Mouse (Mus musculus): ENCODE measurements around the gene Grip2. TPM values are rescaled to one million over a fixed set of nuclear protein-coding genes. Genes with fewer than 3 reads are reported as not detected.

The Grip2 gene
- total and polyA plus RNA-seq, 2 experiments from 2014 or later = 7.8 to 29.7 TPM

DNA sequence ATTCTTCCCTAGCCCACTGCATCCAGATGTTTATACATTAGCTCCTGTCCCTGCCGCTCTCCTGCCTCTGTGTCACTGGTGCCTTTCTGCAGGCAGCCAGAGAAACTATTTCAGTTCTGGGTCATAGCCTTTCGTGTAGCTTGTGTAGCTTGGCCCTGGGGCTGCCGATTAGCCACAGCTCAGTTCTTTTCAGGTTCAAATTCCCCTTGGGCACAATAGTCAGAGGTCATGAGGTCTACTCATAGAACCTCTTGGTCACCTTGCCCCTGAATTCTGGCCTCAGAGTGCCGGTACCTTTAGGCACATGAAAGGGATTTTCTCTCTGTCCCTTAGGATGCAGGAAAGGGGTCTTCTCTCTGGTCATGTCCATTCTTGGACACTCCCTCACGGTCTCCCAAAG is 80.3 kb downstream of the Grip2 start:
- TF ChIP-seq CTCF (IDR thresholded peaks at IDR 0.05) = no peak
- H3K27ac ChIP-seq (ENCODE audit: low read depth, low read length) = no peak overlapping the region
- peaks cover 78% of the 10 kb centered on the region for H3K36me3 ChIP-seq (ENCODE audit: insufficient read depth, low read length)
- no peak overlapping the region for H3K4me3 ChIP-seq (ENCODE audit: low read depth, low read length)
- H3K4me1 ChIP-seq (ENCODE audit: insufficient read depth, low read length) = no peaks in the 10 kb centered on the region
- H3K4me2 ChIP-seq (ENCODE audit: low read depth, low read length, poor library complexity, severe bottlenecking) = no peak overlapping the region
- ATAC-seq (ENCODE audit: low FRiP score) = no peak
- DNase-seq (ENCODE audit: low spot score) = no peak
- H3K27me3 ChIP-seq (ENCODE audit: insufficient read depth, low read length) = no peaks in the 10 kb centered on the region
- H3K9me3 ChIP-seq (ENCODE audit: low read length) = no peaks in the 10 kb centered on the region
- 78% methylated on average over 5 of the region's 5 CpGs for WGBS
- H3K9ac ChIP-seq (replicated peaks; ENCODE audit: low read length, poor library complexity, severe bottlenecking) = no peak overlapping the region

DNA sequence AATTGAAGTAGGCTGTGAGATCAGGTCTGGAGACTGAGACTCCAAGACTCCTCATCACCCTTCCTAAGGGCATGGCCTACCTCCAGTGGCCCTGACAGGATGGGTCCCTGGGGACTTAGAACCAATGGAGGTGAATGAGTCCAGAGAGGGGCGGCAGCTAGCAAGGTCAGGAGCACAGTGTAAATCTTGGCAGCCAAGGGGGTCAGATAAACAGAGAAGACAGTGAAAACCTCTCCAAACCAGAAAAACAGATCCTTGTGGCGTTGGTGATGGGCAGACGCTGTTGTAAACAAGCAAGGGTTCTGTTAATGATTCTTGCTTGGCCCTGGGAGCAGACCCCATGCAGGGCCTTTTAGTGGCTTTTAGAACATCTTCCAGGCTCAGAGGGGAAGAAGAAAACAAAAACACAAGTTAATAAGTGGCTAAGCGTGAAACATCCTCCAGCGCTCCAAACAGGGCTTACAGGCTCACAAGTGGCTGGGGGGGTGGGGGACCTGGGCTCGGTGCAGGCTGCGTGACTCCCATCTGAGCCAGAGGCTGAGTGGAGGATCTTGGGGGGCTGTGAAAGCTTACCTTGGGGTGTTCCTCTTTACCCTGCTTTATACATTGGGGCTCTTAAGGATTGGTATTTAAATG is 81.0 kb downstream of the Grip2 start:
- no peaks in the 10 kb centered on the region for H3K27me3 ChIP-seq (ENCODE audit: insufficient read depth, low read length)
- DNase-seq (ENCODE audit: low spot score) = no peak
- no peak overlapping the region for H3K4me3 ChIP-seq (ENCODE audit: low read depth, low read length)
- peaks cover 75% of the 10 kb centered on the region for H3K36me3 ChIP-seq (ENCODE audit: insufficient read depth, low read length)
- no peaks in the 10 kb centered on the region for H3K4me1 ChIP-seq (ENCODE audit: insufficient read depth, low read length)
- H3K9me3 ChIP-seq (ENCODE audit: low read length) = no peaks in the 10 kb centered on the region
- H3K9ac ChIP-seq (replicated peaks; ENCODE audit: low read length, poor library complexity, severe bottlenecking) = no peak overlapping the region
- no peak overlapping the region for H3K27ac ChIP-seq (ENCODE audit: low read depth, low read length)
- 72% methylated on average over 7 of the region's 7 CpGs for WGBS
- no peak for TF ChIP-seq CTCF (IDR thresholded peaks at IDR 0.05)
- ATAC-seq (ENCODE audit: low FRiP score) = no peak
- no peak overlapping the region for H3K4me2 ChIP-seq (ENCODE audit: low read depth, low read length, poor library complexity, severe bottlenecking)

DNA sequence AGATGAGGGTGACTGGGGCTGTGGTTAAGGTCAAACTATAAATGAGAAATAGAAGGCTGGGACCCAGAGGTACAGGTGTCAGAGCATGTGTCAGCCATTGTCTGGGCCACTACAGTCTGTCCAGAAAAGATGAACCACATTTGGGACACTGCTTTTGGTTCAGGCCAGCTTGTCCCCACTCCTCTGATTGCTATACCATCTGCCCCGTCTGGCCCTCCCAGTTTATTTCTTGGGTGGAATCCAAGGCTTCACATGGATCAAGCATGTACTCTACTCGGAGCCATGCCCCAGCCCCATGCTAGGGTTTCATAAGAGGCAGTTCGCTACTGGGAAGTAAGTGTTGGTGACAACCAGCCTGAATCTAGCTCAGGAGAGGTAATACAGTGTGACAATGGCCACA is 81.8 kb downstream of the Grip2 start:
- H3K27ac ChIP-seq (ENCODE audit: low read depth, low read length) = no peak overlapping the region
- no peaks in the 10 kb centered on the region for H3K4me1 ChIP-seq (ENCODE audit: insufficient read depth, low read length)
- 85% methylated on average over 3 of the region's 3 CpGs for WGBS
- ATAC-seq (ENCODE audit: low FRiP score) (no peak), DNase-seq (ENCODE audit: low spot score) (peak; percentile 24)
- H3K36me3 ChIP-seq (ENCODE audit: insufficient read depth, low read length) = peaks cover 69% of the 10 kb centered on the region
- H3K9me3 ChIP-seq (ENCODE audit: low read length) = no peaks in the 10 kb centered on the region
- H3K4me2 ChIP-seq (ENCODE audit: low read depth, low read length, poor library complexity, severe bottlenecking) = no peak overlapping the region
- no peak overlapping the region for H3K9ac ChIP-seq (replicated peaks; ENCODE audit: low read length, poor library complexity, severe bottlenecking)
- no peak for TF ChIP-seq CTCF (IDR thresholded peaks at IDR 0.05)
- H3K4me3 ChIP-seq (ENCODE audit: low read depth, low read length) = no peak overlapping the region
- no peaks in the 10 kb centered on the region for H3K27me3 ChIP-seq (ENCODE audit: insufficient read depth, low read length)

DNA sequence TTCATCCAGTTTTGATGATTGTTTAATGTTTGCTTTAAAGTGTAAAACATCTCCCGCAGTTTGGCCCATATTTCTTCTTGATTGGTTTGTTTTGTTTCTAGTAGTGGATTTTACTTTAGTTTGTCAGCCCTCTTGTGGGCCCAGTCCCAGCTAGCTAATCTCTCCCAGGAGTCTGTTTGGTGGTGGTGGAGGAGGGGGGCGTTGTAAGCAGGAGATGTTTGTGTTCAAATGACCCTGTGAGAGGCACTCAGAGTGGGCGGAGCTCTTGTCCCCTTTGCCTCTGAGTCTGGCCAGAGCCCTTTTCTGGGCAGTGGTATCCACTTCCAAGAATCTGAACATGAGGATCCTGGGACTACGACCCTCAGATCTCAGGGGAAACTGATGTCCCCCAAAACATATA is 83.2 kb downstream of the Grip2 start:
- no peak overlapping the region for H3K4me2 ChIP-seq (ENCODE audit: low read depth, low read length, poor library complexity, severe bottlenecking)
- H3K27ac ChIP-seq (ENCODE audit: low read depth, low read length) = no peak overlapping the region
- DNase-seq (ENCODE audit: low spot score) = no peak
- ATAC-seq (ENCODE audit: low FRiP score) = no peak
- H3K4me1 ChIP-seq (ENCODE audit: insufficient read depth, low read length) = no peaks in the 10 kb centered on the region
- no peak overlapping the region for H3K4me3 ChIP-seq (ENCODE audit: low read depth, low read length)
- H3K9me3 ChIP-seq (ENCODE audit: low read length) = no peaks in the 10 kb centered on the region
- no peak overlapping the region for H3K9ac ChIP-seq (replicated peaks; ENCODE audit: low read length, poor library complexity, severe bottlenecking)
- 62% methylated on average over 4 of the region's 4 CpGs for WGBS
- no peak for TF ChIP-seq CTCF (IDR thresholded peaks at IDR 0.05)
- no peaks in the 10 kb centered on the region for H3K27me3 ChIP-seq (ENCODE audit: insufficient read depth, low read length)
- peaks cover 69% of the 10 kb centered on the region for H3K36me3 ChIP-seq (ENCODE audit: insufficient read depth, low read length)

DNA sequence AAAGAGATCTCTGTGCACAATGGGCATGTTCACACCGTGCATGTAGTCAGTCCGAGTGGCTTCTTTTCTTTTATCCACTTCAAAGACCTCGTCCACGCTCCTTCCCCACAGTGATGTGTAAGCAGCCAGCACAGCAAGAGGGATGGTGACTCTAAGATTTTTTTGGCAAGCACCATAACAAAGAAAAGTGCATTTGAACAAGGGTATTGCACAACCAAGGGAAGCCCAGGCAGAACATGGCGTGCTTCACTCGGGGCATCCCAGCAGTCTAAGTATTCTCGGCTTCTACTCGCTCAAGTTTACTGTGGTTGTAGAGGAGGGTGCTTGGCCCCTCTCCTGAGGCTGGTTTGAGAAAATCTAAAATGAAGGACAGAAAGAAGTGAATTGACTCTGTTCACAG is 84.1 kb downstream of the Grip2 start:
- no peak for TF ChIP-seq CTCF (IDR thresholded peaks at IDR 0.05)
- Histone ChIP-seq H3K9ac (replicated peaks; ENCODE audit: low read length, poor library complexity, severe bottlenecking) (no peak overlapping the region), H3K27ac (ENCODE audit: low read depth, low read length) (no peak overlapping the region), H3K9me3 (ENCODE audit: low read length) (no peaks in the 10 kb centered on the region), H3K36me3 (ENCODE audit: insufficient read depth, low read length) (peaks cover 70% of the 10 kb centered on the region), H3K4me1 (ENCODE audit: insufficient read depth, low read length) (no peaks in the 10 kb centered on the region), H3K4me2 (ENCODE audit: low read depth, low read length, poor library complexity, severe bottlenecking) (no peak overlapping the region), H3K4me3 (ENCODE audit: low read depth, low read length) (no peak overlapping the region), H3K27me3 (ENCODE audit: insufficient read depth, low read length) (no peaks in the 10 kb centered on the region)
- no peak for ATAC-seq (ENCODE audit: low FRiP score)
- 73% methylated on average over 8 of the region's 8 CpGs for WGBS
- DNase-seq (ENCODE audit: low spot score) = no peak

DNA sequence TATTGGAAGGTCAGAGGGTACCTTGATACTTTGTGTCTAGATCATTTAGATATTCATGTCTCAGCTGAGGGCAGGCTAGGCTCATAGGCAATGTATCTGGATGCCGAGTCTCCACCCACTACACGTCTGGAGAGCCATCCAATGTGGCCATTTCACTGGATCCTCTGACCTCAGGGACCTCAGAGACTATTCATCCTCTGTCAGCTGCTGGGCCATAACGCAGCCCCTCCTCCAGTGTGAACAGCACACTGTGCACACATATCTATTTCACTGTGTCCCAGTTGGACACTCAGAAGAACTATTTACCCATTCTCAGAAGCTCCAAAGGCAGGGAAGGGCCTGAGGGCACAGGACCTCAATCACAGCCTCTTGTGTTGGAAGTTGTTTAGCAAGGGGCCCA is 84.6 kb downstream of the Grip2 start:
- H3K27ac ChIP-seq (ENCODE audit: low read depth, low read length) = no peak overlapping the region
- H3K36me3 ChIP-seq (ENCODE audit: insufficient read depth, low read length) = peaks cover 71% of the 10 kb centered on the region
- no peak overlapping the region for H3K9ac ChIP-seq (replicated peaks; ENCODE audit: low read length, poor library complexity, severe bottlenecking)

More for the DNA sequence above, 84.6 kb downstream of the Grip2 start:
- Histone ChIP-seq H3K4me1 (ENCODE audit: insufficient read depth, low read length) (no peaks in the 10 kb centered on the region), H3K27me3 (ENCODE audit: insufficient read depth, low read length) (no peaks in the 10 kb centered on the region), H3K4me3 (ENCODE audit: low read depth, low read length) (no peak overlapping the region), H3K4me2 (ENCODE audit: low read depth, low read length, poor library complexity, severe bottlenecking) (no peak overlapping the region), H3K9me3 (ENCODE audit: low read length) (no peaks in the 10 kb centered on the region)
- DNase-seq (ENCODE audit: low spot score) = no peak
- ATAC-seq (ENCODE audit: low FRiP score) = no peak
- TF ChIP-seq CTCF (IDR thresholded peaks at IDR 0.05) = no peak
- WGBS = 82% methylated on average over 3 of the region's 3 CpGs
